Mouse (Mus musculus) embryonic fibroblast, embryonic 13.5 days (primary cell): ENCODE data around the gene Espnl. TPM values are rescaled to one million over a fixed set of nuclear protein-coding genes. Genes with fewer than 3 reads are reported as not detected.

Source experiments
- H3K27ac ChIP-seq: 2 replicates; pipeline ENCODE4 v1.5.1; 2012; ENCODE audit warnings: low read length, control low read depth, inconsistent platforms; ENCODE audit not compliant: insufficient read depth
- H3K4me1 ChIP-seq: 2 replicates; pipeline ENCODE4 v1.6.1; 2011; ENCODE audit warnings: low read length; ENCODE audit not compliant: control insufficient read depth, insufficient read depth
- H3K4me3 ChIP-seq: 2 replicates; pipeline ENCODE4 v1.5.1; 2011; ENCODE audit warnings: mild to moderate bottlenecking, control low read depth, low read length; ENCODE audit not compliant: insufficient read depth
- CTCF ChIP-seq: IDR thresholded peaks from 2 replicates; pipeline ENCODE4 v1.5.1; 2011; ENCODE audit warnings: mild to moderate bottlenecking, control low read depth, low read length, moderate library complexity, borderline replicate concordance; ENCODE audit not compliant: insufficient read depth
- POLR2A ChIP-seq: IDR thresholded peaks from 2 replicates; pipeline ENCODE4 v1.6.1; 2011; ENCODE audit warnings: low read depth, mild to moderate bottlenecking, control low read depth, low read length, moderate library complexity
- polyA plus RNA-seq: library from polyadenylated mRNA; stranded (reverse); fragments of >200 nt; gene quantifications from 2 replicates; pipeline ENCODE4 v1.2.4, GENCODE M21; 2011; ENCODE audit warnings: low read depth; ENCODE audit not compliant: missing spikeins, insufficient read length

The Espnl gene
- polyA plus RNA-seq, 1 experiment = not detected

- Histone ChIP-seq H3K4me1 (no peaks in the 10 kb centered on the region), H3K27ac (no peak overlapping the region), H3K4me3 (no peak overlapping the region)
- TF ChIP-seq CTCF (peak; percentile 72; the same call in 1 of the 2 replicates), POLR2A (no peak)
These were observed 58.7 kb downstream of the Espnl start for GRCm38 (mm10) chr1:91380453-91381090.

DNA sequence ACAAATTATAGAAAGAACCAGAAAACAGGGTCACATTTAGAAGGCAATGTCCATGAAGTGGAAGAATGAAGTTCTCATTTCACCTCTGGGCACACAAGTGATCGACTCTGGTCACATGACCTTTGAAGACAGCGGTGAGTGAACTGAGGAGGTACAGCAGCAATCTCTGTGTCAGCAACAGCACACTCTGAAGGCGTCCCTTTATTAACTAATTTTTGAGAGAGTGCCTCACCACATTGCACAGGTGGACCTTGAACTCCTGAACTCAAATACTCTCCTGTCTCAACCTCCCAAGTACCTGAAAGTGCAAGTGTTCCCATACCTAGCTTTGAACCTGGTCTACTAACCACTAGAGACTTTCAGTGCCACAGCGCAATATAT is 59.2 kb downstream of the Espnl start:
- no peak for TF ChIP-seq POLR2A
- TF ChIP-seq CTCF = no peak
- no peak overlapping the region for H3K4me3 ChIP-seq
- no peak overlapping the region for H3K27ac ChIP-seq
- H3K4me1 ChIP-seq = no peaks in the 10 kb centered on the region

DNA sequence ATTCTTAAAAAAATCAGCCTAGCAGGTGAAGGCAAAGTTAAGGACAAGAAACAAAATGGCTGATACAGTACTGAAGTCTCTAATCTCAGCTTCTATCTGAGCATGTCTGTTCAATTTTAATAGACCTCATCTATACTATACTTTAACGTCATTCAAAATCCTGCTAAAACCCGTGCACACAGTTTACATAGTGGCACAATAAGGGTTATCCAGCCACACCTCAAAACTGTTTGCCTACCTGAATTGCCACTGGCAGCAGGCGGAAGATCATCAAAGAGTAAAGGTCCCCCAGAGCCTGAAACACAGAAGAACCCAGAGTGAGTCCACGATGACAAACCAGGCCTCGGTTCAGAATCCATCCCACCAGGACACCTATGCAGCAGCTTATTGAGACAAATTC is 68.5 kb downstream of the Espnl start:
- Histone ChIP-seq H3K4me1 (no peaks in the 10 kb centered on the region), H3K4me3 (no peak overlapping the region), H3K27ac (no peak overlapping the region)
- TF ChIP-seq POLR2A = no peak
- no peak for TF ChIP-seq CTCF

- Histone ChIP-seq H3K27ac (0 out of 2 replicates have a peak overlapping the region, but pooled peaks have one; percentile 10), H3K4me1 (peaks cover 2% of the 10 kb centered on the region; the same call in 1 of the 2 replicates), H3K4me3 (peak overlapping the region; percentile 91)
- no peak for TF ChIP-seq CTCF
- TF ChIP-seq POLR2A = no peak
These were observed 76.0 kb downstream of the Espnl start for GRCm38 (mm10) chr1:91397927-91398259.

Other genes starting within 250 kb of the Espnl start
- gene Rbm44, start 177.0 kb upstream of the Espnl start, polyA plus RNA-seq = 0.27 TPM in 1 of 2 replicates, not detected in the other
- 5.7 and 7.6 TPM in 2 replicates for gene Ramp1, start 142.3 kb upstream of the Espnl start, polyA plus RNA-seq
- 59.0 and 71.7 TPM in 2 replicates for gene Ube2f, start 71.8 kb upstream of the Espnl start, polyA plus RNA-seq
- 6.4 and 8.7 TPM in 2 replicates for gene Scly, start 23.7 kb upstream of the Espnl start, polyA plus RNA-seq
- 0.23 and 0.58 TPM in 2 replicates for gene Klhl30, start 28.9 kb downstream of the Espnl start, polyA plus RNA-seq
- gene Erfe, start 44.4 kb downstream of the Espnl start, polyA plus RNA-seq = 6.1 and 10.8 TPM in 2 replicates
- gene Ilkap, start 76.7 kb downstream of the Espnl start, polyA plus RNA-seq = 64.5 and 66.5 TPM in 2 replicates
- gene Hes6, start 92.0 kb downstream of the Espnl start, polyA plus RNA-seq = 9.2 and 9.9 TPM in 2 replicates
- 2.5 and 7.4 TPM in 2 replicates for gene Per2, start 137.2 kb downstream of the Espnl start, polyA plus RNA-seq
- gene Traf3ip1, start 172.6 kb downstream of the Espnl start, polyA plus RNA-seq = 8.0 and 8.8 TPM in 2 replicates
- 8.2 and 9.8 TPM in 2 replicates for gene Asb1, start 218.5 kb downstream of the Espnl start, polyA plus RNA-seq